Mouse (Mus musculus) forebrain, embryonic 14.5 days (tissue): ENCODE measurements around the gene Atg5. TPM values are rescaled to one million over a fixed set of nuclear protein-coding genes. Genes with fewer than 3 reads are reported as not detected.

Source experiments
- ATAC-seq: fragments of 200-750 bp; cut with Nextera tagmentation; 2 replicates; pipeline ENCODE4 v1.8.0; 2017; ENCODE audit warnings: mild to moderate bottlenecking, moderate library complexity
- DNase-seq: peaks from one replicate; pipeline ENCODE4 v3.0.0-alpha.2; 2015; ENCODE audit warnings: low spot score
- H3K27ac ChIP-seq: fragments of 300-500 bp; sonication (generic); 2 replicates; pipeline ENCODE4 v1.5.1; 2014; ENCODE audit warnings: low read depth, mild to moderate bottlenecking, control low read depth, low read length, moderate library complexity
- H3K27me3 ChIP-seq: fragments of 300-500 bp; sonication (generic); replicated peaks from 2 replicates; pipeline ENCODE4 v1.6.1; 2014; ENCODE audit warnings: low read length, control low read depth, mixed read lengths; ENCODE audit not compliant: control insufficient read depth, insufficient read depth
- H3K36me3 ChIP-seq: fragments of 300-500 bp; sonication (generic); 2 replicates; pipeline ENCODE4 v1.6.1; 2014; ENCODE audit warnings: low read length, control low read depth; ENCODE audit not compliant: control insufficient read depth, insufficient read depth
- H3K4me1 ChIP-seq: fragments of 300-500 bp; sonication (generic); 2 replicates; pipeline ENCODE4 v1.6.1; 2014; ENCODE audit warnings: antibody characterized with exemption, low read length, control low read depth; ENCODE audit not compliant: control insufficient read depth, insufficient read depth
- H3K4me2 ChIP-seq: fragments of 300-500 bp; sonication (generic); 2 replicates; pipeline ENCODE4 v1.6.1; 2014; ENCODE audit warnings: mild to moderate bottlenecking, control low read depth, low read length
- H3K4me3 ChIP-seq: fragments of 300-500 bp; sonication (generic); 2 replicates; pipeline ENCODE4 v1.5.1; 2014; ENCODE audit warnings: low read depth, low read length, control low read depth
- H3K9ac ChIP-seq: fragments of 300-500 bp; sonication (generic); 2 replicates; pipeline ENCODE4 v1.6.1; 2014; ENCODE audit warnings: mild to moderate bottlenecking, low read length, control low read depth, moderate library complexity
- H3K9me3 ChIP-seq: fragments of 300-500 bp; sonication (generic); replicated peaks from 2 replicates; pipeline ENCODE4 v1.6.1; 2016; ENCODE audit warnings: low read length, control low read depth, mixed read lengths; ENCODE audit not compliant: control insufficient read depth
- WGBS: fragments of 180-500 bp; shearing (Covaris S2); extraction: QIAGEN DNeasy Blood & Tissue Kit; methylation state at CpG from one replicate; pipeline ENCODE4 v1.1.7; 2014; 5-methylcytosine and 5-hydroxymethylcytosine counted together
- polyA plus RNA-seq: library from polyadenylated mRNA; unstranded; fragments of >200 nt; fragmentation: Nextera tagmentation; extraction: Ambion mirVana; gene quantifications from 2 replicates; pipeline ENCODE4 v1.2.1, GENCODE M21; 2014

Gene Atg5
- polyA plus RNA-seq, 1 experiment from 2014 or later: 56.2 TPM

- H3K9ac ChIP-seq: no peak overlapping the region
- no peak overlapping the region for H3K4me2 ChIP-seq
- ATAC-seq (no peak), DNase-seq (no peak)
- no peaks in the 10 kb centered on the region for H3K27me3 ChIP-seq
- H3K27ac ChIP-seq: no peak overlapping the region
- H3K36me3 ChIP-seq: 0 out of 2 replicates have a peak, but pooled peaks cover 6% of the 10 kb centered on the region
- WGBS: 55% methylated on average over 6 of the region's 6 CpGs
- H3K4me3 ChIP-seq: no peak overlapping the region
- H3K4me1 ChIP-seq: no peaks in the 10 kb centered on the region
- no peaks in the 10 kb centered on the region for H3K9me3 ChIP-seq
Observed at GRCm38 (mm10) chr10:44338571-44338970, 70.4 kb downstream of the Atg5 start.

GRCm38 (mm10) chr10:44339326-44339725 is 71.2 kb downstream of the Atg5 start:
- ATAC-seq (no peak), DNase-seq (no peak)
- no peak overlapping the region for H3K4me3 ChIP-seq
- 90% methylated on average over 5 of the region's 5 CpGs for WGBS
- no peaks in the 10 kb centered on the region for H3K9me3 ChIP-seq
- H3K9ac ChIP-seq: no peak overlapping the region
- no peak overlapping the region for H3K4me2 ChIP-seq
- no peaks in the 10 kb centered on the region for H3K4me1 ChIP-seq
- H3K36me3 ChIP-seq: 0 out of 2 replicates have a peak, but pooled peaks cover 6% of the 10 kb centered on the region
- no peaks in the 10 kb centered on the region for H3K27me3 ChIP-seq
- H3K27ac ChIP-seq: no peak overlapping the region

- no peak overlapping the region for H3K27ac ChIP-seq
- no peaks in the 10 kb centered on the region for H3K27me3 ChIP-seq
- H3K4me2 ChIP-seq: no peak overlapping the region
- no peak for ATAC-seq
- no peak overlapping the region for H3K9ac ChIP-seq
- no peak for DNase-seq
- 51% methylated on average over 4 of the region's 4 CpGs for WGBS
- 0 out of 2 replicates have a peak, but pooled peaks cover 4% of the 10 kb centered on the region for H3K36me3 ChIP-seq
- H3K9me3 ChIP-seq: no peaks in the 10 kb centered on the region
- H3K4me3 ChIP-seq: no peak overlapping the region
- no peaks in the 10 kb centered on the region for H3K4me1 ChIP-seq
Observed at GRCm38 (mm10) chr10:44340928-44341327, 72.8 kb downstream of the Atg5 start.

GRCm38 (mm10) chr10:44341826-44342521 is 73.8 kb downstream of the Atg5 start:
- Histone ChIP-seq H3K4me1 (no peaks in the 10 kb centered on the region), H3K9me3 (no peaks in the 10 kb centered on the region), H3K36me3 (no peaks in the 10 kb centered on the region), H3K4me3 (no peak overlapping the region), H3K4me2 (no peak overlapping the region), H3K27ac (no peak overlapping the region), H3K9ac (no peak overlapping the region), H3K27me3 (no peaks in the 10 kb centered on the region)
- DNase-seq (no peak), ATAC-seq (no peak)
- 93% methylated on average over 6 of the region's 6 CpGs for WGBS

GRCm38 (mm10) chr10:44343351-44343750 is 75.2 kb downstream of the Atg5 start:
- Histone ChIP-seq H3K9ac (no peak overlapping the region), H3K4me1 (no peaks in the 10 kb centered on the region), H3K4me2 (no peak overlapping the region), H3K4me3 (no peak overlapping the region), H3K27me3 (no peaks in the 10 kb centered on the region), H3K9me3 (no peaks in the 10 kb centered on the region), H3K36me3 (peaks cover 7% of the 10 kb centered on the region; the same call in 1 of the 2 replicates), H3K27ac (no peak overlapping the region)
- ATAC-seq (no peak), DNase-seq (no peak)
- WGBS: 94% methylated on average over 3 of the region's 3 CpGs

- ATAC-seq (no peak), DNase-seq (no peak)
- H3K4me2 ChIP-seq: no peak overlapping the region
- no peaks in the 10 kb centered on the region for H3K9me3 ChIP-seq
- no peak overlapping the region for H3K9ac ChIP-seq
- no peak overlapping the region for H3K4me3 ChIP-seq
- H3K27ac ChIP-seq: no peak overlapping the region
- H3K36me3 ChIP-seq: peaks cover 7% of the 10 kb centered on the region; the same call in 1 of the 2 replicates
- H3K27me3 ChIP-seq: no peaks in the 10 kb centered on the region
- WGBS: 94% methylated on average over 10 of the region's 10 CpGs
- H3K4me1 ChIP-seq: no peaks in the 10 kb centered on the region
Observed at GRCm38 (mm10) chr10:44347549-44348172, 79.5 kb downstream of the Atg5 start.

GRCm38 (mm10) chr10:44348474-44349415 is 80.6 kb downstream of the Atg5 start:
- Histone ChIP-seq H3K9ac (no peak overlapping the region), H3K4me3 (no peak overlapping the region), H3K4me1 (no peaks in the 10 kb centered on the region), H3K27me3 (no peaks in the 10 kb centered on the region), H3K4me2 (no peak overlapping the region), H3K9me3 (no peaks in the 10 kb centered on the region), H3K27ac (no peak overlapping the region), H3K36me3 (peaks cover 7% of the 10 kb centered on the region; the same call in 1 of the 2 replicates)
- ATAC-seq (no peak), DNase-seq (no peak)
- WGBS: 86% methylated on average over 14 of the region's 14 CpGs

GRCm38 (mm10) chr10:44353467-44353866 is 85.3 kb downstream of the Atg5 start:
- Histone ChIP-seq H3K4me2 (no peak overlapping the region), H3K9ac (no peak overlapping the region), H3K27me3 (no peaks in the 10 kb centered on the region), H3K4me3 (no peak overlapping the region), H3K4me1 (no peaks in the 10 kb centered on the region), H3K36me3 (no peaks in the 10 kb centered on the region), H3K9me3 (no peaks in the 10 kb centered on the region), H3K27ac (no peak overlapping the region)
- WGBS: 83% methylated on average over 4 of the region's 4 CpGs
- ATAC-seq (no peak), DNase-seq (no peak)
